Mouse (Mus musculus) neural tube, embryonic 11.5 days (tissue): ENCODE results near the gene Zfy1. TPM values are rescaled to one million over a fixed set of nuclear protein-coding genes. Genes with fewer than 3 reads are reported as not detected.
"Not testable (repeated sequence)": the region's sequence is repeated elsewhere in the genome, so short reads cannot be mapped to it uniquely, and the experiment has no call there.

Experiments used
- ATAC-seq: fragments of 200-750 bp; cut with Nextera tagmentation; 2 replicates; pipeline ENCODE4 v1.8.0; 2017; ENCODE audit warnings: moderate number of reproducible peaks, mild to moderate bottlenecking, moderate TSS enrichment, moderate library complexity; ENCODE audit not compliant: insufficient read depth, low FRiP score, low TSS enrichment
- DNase-seq: peaks from one replicate; pipeline ENCODE4 v3.0.0-alpha.2; 2015; ENCODE audit warnings: low spot score
- H3K27ac ChIP-seq: fragments of 300-500 bp; sonication (generic); 2 replicates; pipeline ENCODE4 v1.5.1; 2014; ENCODE audit warnings: low read depth, mild to moderate bottlenecking, low read length
- H3K27me3 ChIP-seq: fragments of 300-500 bp; sonication (generic); 2 replicates; pipeline ENCODE4 v1.6.1; 2014; ENCODE audit warnings: mild to moderate bottlenecking, low read length, mixed read lengths; ENCODE audit not compliant: control insufficient read depth, insufficient read depth
- H3K36me3 ChIP-seq: fragments of 300-500 bp; sonication (generic); 2 replicates; pipeline ENCODE4 v1.6.1; 2014; ENCODE audit warnings: mild to moderate bottlenecking, low read length, moderate library complexity, mixed read lengths; ENCODE audit not compliant: control insufficient read depth, insufficient read depth
- H3K4me1 ChIP-seq: fragments of 300-500 bp; sonication (generic); 2 replicates; pipeline ENCODE4 v1.6.1; 2014; ENCODE audit warnings: low read length, mixed read lengths; ENCODE audit not compliant: control insufficient read depth, insufficient read depth
- H3K4me2 ChIP-seq: fragments of 300-500 bp; sonication (generic); 2 replicates; pipeline ENCODE4 v1.6.1; 2014; ENCODE audit warnings: low read depth, mild to moderate bottlenecking, moderate library complexity
- H3K4me3 ChIP-seq: fragments of 300-500 bp; sonication (generic); 2 replicates; pipeline ENCODE4 v1.5.1; 2014; ENCODE audit warnings: low read depth, low read length
- H3K9ac ChIP-seq: fragments of 300-500 bp; sonication (generic); 2 replicates; pipeline ENCODE4 v1.6.1; 2014; ENCODE audit warnings: mild to moderate bottlenecking, low read length
- H3K9me3 ChIP-seq: fragments of 300-500 bp; sonication (generic); 2 replicates; pipeline ENCODE4 v1.6.1; 2016; ENCODE audit warnings: low read length; ENCODE audit not compliant: control insufficient read depth
- WGBS: fragments of 180-500 bp; shearing (Covaris S2); extraction: QIAGEN DNeasy Blood & Tissue Kit; methylation state at CpG from one replicate; pipeline ENCODE4 v1.1.7; 2014; 5-methylcytosine and 5-hydroxymethylcytosine counted together
- polyA plus RNA-seq: library from polyadenylated mRNA; unstranded; fragments of >200 nt; fragmentation: Nextera tagmentation; extraction: Ambion mirVana; gene quantifications from 2 replicates; pipeline ENCODE4 v1.2.1, GENCODE M21; 2014

The Zfy1 gene
- polyA plus RNA-seq = not detected in 2 replicates

- H3K4me1 ChIP-seq, H3K4me2 ChIP-seq, H3K9ac ChIP-seq, H3K4me3 ChIP-seq, DNase-seq, ATAC-seq, H3K36me3 ChIP-seq, H3K9me3 ChIP-seq, H3K27me3 ChIP-seq, H3K27ac ChIP-seq: not testable (repeated sequence)
- WGBS = no CpG with 5 or more reads among the region's 11 CpGs
Measured at GRCm38 (mm10) chrY:797309-797708, at the start of gene Zfy1. Gene Zfy1, minus strand, starts transcription at chrY:797409.

- Histone ChIP-seq H3K9ac (no peak within 1 kb of the TSS), H3K4me1 (no peaks in the 10 kb centered on the region), H3K4me3 (no peak within 1 kb of the TSS), H3K9me3 (no peaks in the 10 kb centered on the region), H3K27me3 (no peaks in the 10 kb centered on the region), H3K36me3 (no peaks in the 10 kb centered on the region), H3K27ac (no peak within 1 kb of the TSS), H3K4me2 (no peak within 1 kb of the TSS)
- ATAC-seq (no peak), DNase-seq (no peak)
- 96% methylated on average over 10 of the region's 15 CpGs for WGBS
Measured at GRCm38 (mm10) chrY:818396-818795, 21.2 kb upstream of the Zfy1 start, which contains the start of gene Uba1y. Gene Uba1y, plus strand, starts transcription at chrY:818649.

- H3K27ac ChIP-seq = no peak overlapping the region
- H3K4me3 ChIP-seq = no peak overlapping the region
- H3K9ac ChIP-seq = no peak overlapping the region
- no peaks in the 10 kb centered on the region for H3K36me3 ChIP-seq
- no peaks in the 10 kb centered on the region for H3K9me3 ChIP-seq
- ATAC-seq (peak; percentile 58; the same call in 1 of the 2 replicates), DNase-seq (peak; percentile 65)
- 0% methylated on average over 10 of the region's 15 CpGs for WGBS
- peak overlapping the region; percentile 25 for H3K4me2 ChIP-seq
- no peaks in the 10 kb centered on the region for H3K27me3 ChIP-seq
- no peaks in the 10 kb centered on the region for H3K4me1 ChIP-seq
Measured at GRCm38 (mm10) chrY:808991-809661, 11.9 kb upstream of the Zfy1 start.

Other genes starting within 250 kb of the Zfy1 start
- not detected in 2 replicates for gene Uba1y, start 21.2 kb upstream of the Zfy1 start, polyA plus RNA-seq
- 13.0 and 16.2 TPM in 2 replicates for gene Kdm5d, start 100.4 kb upstream of the Zfy1 start, polyA plus RNA-seq
- 24.6 and 24.7 TPM in 2 replicates for gene Eif2s3y, start 213.1 kb upstream of the Zfy1 start, polyA plus RNA-seq